Mouse (Mus musculus): ENCODE data around the gene Susd1. TPM values are rescaled to one million over a fixed set of nuclear protein-coding genes. Genes with fewer than 3 reads are reported as not detected.

Gene Susd1
- total RNA-seq, 2 experiments from 2014 or later: 6.5 to 7.3 TPM

- no peak for DNase-seq (ENCODE audit: low spot score in 2 of 2)
Observed at GRCm38 (mm10) chr4:59324317-59324716, 114.1 kb downstream of the Susd1 start.

GRCm38 (mm10) chr4:59323231-59323651 lies 115.2 kb downstream of the Susd1 start:
- DNase-seq (ENCODE audit: low spot score in 2 of 2): no peak

GRCm38 (mm10) chr4:59322733-59323132 lies 115.7 kb downstream of the Susd1 start:
- no peak for DNase-seq (ENCODE audit: low spot score in 2 of 2)

- no peak for DNase-seq (ENCODE audit: low spot score in 2 of 2)
Observed at GRCm38 (mm10) chr4:59322056-59322455, 116.4 kb downstream of the Susd1 start.

GRCm38 (mm10) chr4:59321181-59322008 lies 117.0 kb downstream of the Susd1 start:
- DNase-seq (ENCODE audit: low spot score in 2 of 2): no peak

GRCm38 (mm10) chr4:59319136-59319941 lies 119.1 kb downstream of the Susd1 start:
- DNase-seq (ENCODE audit: low spot score in 2 of 2): no peak

GRCm38 (mm10) chr4:59318602-59319001 lies 119.8 kb downstream of the Susd1 start:
- no peak for DNase-seq (ENCODE audit: low spot score in 2 of 2)

GRCm38 (mm10) chr4:59315553-59316405 lies 122.7 kb downstream of the Susd1 start:
- no peak for DNase-seq (ENCODE audit: low spot score in 2 of 2)

GRCm38 (mm10) chr4:59314939-59315552 lies 123.4 kb downstream of the Susd1 start:
- DNase-seq (ENCODE audit: low spot score in 2 of 2): no peak

GRCm38 (mm10) chr4:59312945-59313344 lies 125.5 kb downstream of the Susd1 start:
- DNase-seq (ENCODE audit: low spot score in 2 of 2): no peak

- no peak for DNase-seq (ENCODE audit: low spot score in 2 of 2)
Observed at GRCm38 (mm10) chr4:59310590-59310989, 127.8 kb downstream of the Susd1 start.

- no peak for DNase-seq (ENCODE audit: low spot score in 2 of 2)
Observed at GRCm38 (mm10) chr4:59307841-59308589, 130.4 kb downstream of the Susd1 start.

- no peak for DNase-seq (ENCODE audit: low spot score in 2 of 2)
Observed at GRCm38 (mm10) chr4:59302387-59302786, 136.0 kb downstream of the Susd1 start.

- DNase-seq (ENCODE audit: low spot score in 2 of 2): no peak
Observed at GRCm38 (mm10) chr4:59301025-59301815, 137.2 kb downstream of the Susd1 start.

GRCm38 (mm10) chr4:59298719-59299496 lies 139.5 kb downstream of the Susd1 start:
- no peak for DNase-seq (ENCODE audit: low spot score in 2 of 2)

GRCm38 (mm10) chr4:59295127-59295526 lies 143.3 kb downstream of the Susd1 start:
- DNase-seq (ENCODE audit: low spot score in 2 of 2): no peak

- DNase-seq (ENCODE audit: low spot score in 2 of 2): no peak
Observed at GRCm38 (mm10) chr4:59294661-59295060, 143.8 kb downstream of the Susd1 start.

GRCm38 (mm10) chr4:59291914-59292718 lies 146.3 kb downstream of the Susd1 start:
- DNase-seq (ENCODE audit: low spot score in 2 of 2): no peak
